Mouse (Mus musculus) heart, postnatal 0 days (tissue): ENCODE measurements around the gene Psmg3. TPM values are rescaled to one million over a fixed set of nuclear protein-coding genes. Genes with fewer than 3 reads are reported as not detected.

ENCODE experiments used
- ATAC-seq: fragments of 200-750 bp; cut with Nextera tagmentation; 2 replicates; pipeline ENCODE4 v1.8.0; 2017; ENCODE audit warnings: low read depth, moderate number of reproducible peaks, moderate library complexity; ENCODE audit not compliant: insufficient read depth
- DNase-seq: peaks from one replicate; pipeline ENCODE4 v3.0.0-alpha.2; 2016; ENCODE audit warnings: low spot score
- H3K27ac ChIP-seq: fragments of 300-500 bp; sonication (generic); 2 replicates; pipeline ENCODE4 v1.5.1; 2014; ENCODE audit warnings: low read depth, mild to moderate bottlenecking
- H3K27me3 ChIP-seq: fragments of 300-500 bp; sonication (generic); 2 replicates; pipeline ENCODE4 v1.6.1; 2014; ENCODE audit warnings: low read length, mixed read lengths; ENCODE audit not compliant: control insufficient read depth, insufficient read depth
- H3K36me3 ChIP-seq: fragments of 300-500 bp; sonication (generic); replicated peaks from 2 replicates; pipeline ENCODE4 v1.6.1; 2014; ENCODE audit warnings: low read length, mixed read lengths; ENCODE audit not compliant: control insufficient read depth, insufficient read depth
- H3K4me1 ChIP-seq: fragments of 300-500 bp; sonication (generic); 2 replicates; pipeline ENCODE4 v1.6.1; 2014; ENCODE audit warnings: antibody characterized with exemption; ENCODE audit not compliant: control insufficient read depth, insufficient read depth
- H3K4me2 ChIP-seq: fragments of 300-500 bp; sonication (generic); 2 replicates; pipeline ENCODE4 v1.6.1; 2014; ENCODE audit warnings: low read depth, mild to moderate bottlenecking, low read length, moderate library complexity
- H3K4me3 ChIP-seq: fragments of 300-500 bp; sonication (generic); 2 replicates; pipeline ENCODE4 v1.5.1; 2014; ENCODE audit warnings: low read depth, low read length
- H3K9ac ChIP-seq: fragments of 300-500 bp; sonication (generic); replicated peaks from 2 replicates; pipeline ENCODE4 v1.6.1; 2014; ENCODE audit warnings: low read depth, low read length, mixed read lengths
- H3K9me3 ChIP-seq: fragments of 300-500 bp; sonication (generic); replicated peaks from 2 replicates; pipeline ENCODE4 v1.6.1; 2016; ENCODE audit warnings: low read length; ENCODE audit not compliant: control insufficient read depth
- CTCF ChIP-seq: IDR thresholded peaks from 2 replicates; pipeline ENCODE4 v1.5.1; 2016; ENCODE audit warnings: antibody characterized with exemption, control low read depth, low read depth
- EP300 ChIP-seq: IDR thresholded peaks from 2 replicates; pipeline ENCODE4 v1.6.1; 2016; ENCODE audit warnings: antibody characterized with exemption, low read depth
- WGBS: fragments of 180-500 bp; shearing (Covaris S2); extraction: QIAGEN DNeasy Blood & Tissue Kit; methylation state at CpG from one replicate; pipeline ENCODE4 v1.1.7; 2014; 5-methylcytosine and 5-hydroxymethylcytosine counted together
- polyA plus RNA-seq: library from polyadenylated mRNA; unstranded; fragments of >200 nt; fragmentation: Nextera tagmentation; extraction: Ambion mirVana; gene quantifications from 2 replicates; pipeline ENCODE4 v1.2.1, GENCODE M21; 2015
- total RNA-seq: library from RNA; depleted of rRNA; stranded (reverse); fragments of >200 nt; gene quantifications from 2 replicates; pipeline ENCODE4 v1.2.3, GENCODE M21; 2014; ENCODE audit warnings: low replicate concordance

The Psmg3 gene
- total and polyA plus RNA-seq, 2 experiments from 2014 or later: 33.9 to 43.2 TPM

GRCm38 (mm10) chr5:139816445-139816844 lies 10.2 kb downstream of the Psmg3 start:
- Histone ChIP-seq H3K4me3 (no peak overlapping the region), H3K9ac (no peak overlapping the region), H3K36me3 (no peaks in the 10 kb centered on the region), H3K27me3 (peaks cover 8% of the 10 kb centered on the region; the same call in 1 of the 2 replicates), H3K27ac (no peak overlapping the region), H3K9me3 (no peaks in the 10 kb centered on the region), H3K4me2 (no peak overlapping the region), H3K4me1 (peaks cover 6% of the 10 kb centered on the region)
- DNase-seq (no peak), ATAC-seq (no peak)
- no peak for TF ChIP-seq CTCF
- TF ChIP-seq EP300: no peak

GRCm38 (mm10) chr5:139815964-139816363 lies 10.7 kb downstream of the Psmg3 start:
- Histone ChIP-seq H3K27me3 (peaks cover 8% of the 10 kb centered on the region; the same call in 1 of the 2 replicates), H3K9me3 (no peaks in the 10 kb centered on the region), H3K9ac (no peak overlapping the region; the same call in 1 of the 2 replicates), H3K27ac (no peak overlapping the region), H3K4me2 (no peak overlapping the region), H3K36me3 (no peaks in the 10 kb centered on the region), H3K4me1 (peaks cover 6% of the 10 kb centered on the region), H3K4me3 (no peak overlapping the region)
- no peak for ATAC-seq
- WGBS: 34% methylated on average over 6 of the region's 6 CpGs
- no peak for DNase-seq
- TF ChIP-seq EP300: no peak
- TF ChIP-seq CTCF: no peak

GRCm38 (mm10) chr5:139813963-139814381 lies 12.7 kb downstream of the Psmg3 start:
- Histone ChIP-seq H3K4me1 (peaks cover 6% of the 10 kb centered on the region), H3K9me3 (no peaks in the 10 kb centered on the region), H3K27me3 (peaks cover 8% of the 10 kb centered on the region; the same call in 1 of the 2 replicates), H3K4me2 (no peak overlapping the region), H3K9ac (no peak overlapping the region), H3K4me3 (no peak overlapping the region), H3K27ac (no peak overlapping the region), H3K36me3 (no peaks in the 10 kb centered on the region)
- ATAC-seq: no peak
- WGBS: 23% methylated on average over 13 of the region's 13 CpGs
- DNase-seq: no peak
- TF ChIP-seq EP300 (no peak), CTCF (no peak)

- H3K4me3 ChIP-seq: no peak overlapping the region
- 37% methylated on average over 10 of the region's 10 CpGs for WGBS
Measured at GRCm38 (mm10) chr5:139813126-139813490, 13.6 kb downstream of the Psmg3 start.

GRCm38 (mm10) chr5:139812398-139813125 lies 14.1 kb downstream of the Psmg3 start:
- no peak overlapping the region for H3K4me2 ChIP-seq
- 65% methylated on average over 20 of the region's 20 CpGs for WGBS
- peaks cover 6% of the 10 kb centered on the region for H3K4me1 ChIP-seq
- H3K27me3 ChIP-seq: peaks cover 8% of the 10 kb centered on the region; the same call in 1 of the 2 replicates
- TF ChIP-seq EP300: no peak
- TF ChIP-seq CTCF: no peak
- H3K27ac ChIP-seq: no peak overlapping the region
- no peaks in the 10 kb centered on the region for H3K36me3 ChIP-seq
- H3K4me3 ChIP-seq: no peak overlapping the region
- H3K9ac ChIP-seq: no peak overlapping the region
- H3K9me3 ChIP-seq: no peaks in the 10 kb centered on the region
- ATAC-seq: no peak
- no peak for DNase-seq

More at GRCm38 (mm10) chr5:139813126-139813490, 13.6 kb downstream of the Psmg3 start:
- no peak overlapping the region for H3K27ac ChIP-seq
- no peak overlapping the region for H3K4me2 ChIP-seq
- H3K36me3 ChIP-seq: no peaks in the 10 kb centered on the region
- no peaks in the 10 kb centered on the region for H3K9me3 ChIP-seq
- H3K4me1 ChIP-seq: peaks cover 6% of the 10 kb centered on the region
- DNase-seq: no peak
- H3K27me3 ChIP-seq: peaks cover 8% of the 10 kb centered on the region; the same call in 1 of the 2 replicates
- ATAC-seq: no peak
- H3K9ac ChIP-seq: no peak overlapping the region
- TF ChIP-seq CTCF (no peak), EP300 (no peak)
